Mouse (Mus musculus): ENCODE data around the gene Aldh9a1.

- no peak for TF ChIP-seq GATA1 (IDR thresholded peaks at IDR 0.05; ENCODE audit: low read length)
- TF ChIP-seq TAL1 (IDR thresholded peaks at IDR 0.05; ENCODE audit: low read length): no peak
Measured at GRCm38 (mm10) chr1:167380223-167380622, 30.4 kb downstream of the Aldh9a1 start.
